ENCODE assay signal across 9 mouse cellular contexts in genomic region chr16:91270982-91271549, GRCm38 (mm10). TPM values are rescaled to one million over a fixed set of nuclear protein-coding genes. Genes with fewer than 3 reads are reported as not detected.
A peak's percentile ranks its signal among the peaks of the same experiment; 100 is the strongest.
DNase-seq lines count a peak whose midpoint lies in the region; ATAC-seq lines count a peak whose summit lies in the region.
"Had no signal": no experiment of that assay in that cellular context is flagged by ENCODE, and none has a peak within 500 bp of the region (broad histone marks: within the 10 kb centered on the region; RNA-seq: fewer than 3 reads in every experiment).

No protein-coding gene starts in this region.

- no peaks in the 10 kb centered on the region for H3K9me3 ChIP-seq in lung, embryonic 15.5 days
- no peaks in the 10 kb centered on the region for H3K9me3 ChIP-seq in embryonic facial prominence, embryonic 13.5 days
- H3K9me3 ChIP-seq in hindbrain, embryonic 16.5 days (ENCODE audit: control insufficient read depth, low read length): no peaks in the 10 kb centered on the region
- H3K9me3 ChIP-seq in neural tube, embryonic 15.5 days (replicated peaks): no peaks in the 10 kb centered on the region

- 1% methylated on average over 29 of the region's 29 CpGs for WGBS in lung, embryonic 15.5 days
- WGBS in embryonic facial prominence, embryonic 13.5 days: under 1% methylated on average over 29 of the region's 29 CpGs
- under 1% methylated on average over 29 of the region's 29 CpGs for WGBS in hindbrain, embryonic 16.5 days
- under 1% methylated on average over 29 of the region's 29 CpGs for WGBS in neural tube, embryonic 15.5 days

- no peak for ATAC-seq in lung, embryonic 15.5 days (ENCODE audit: borderline replicate concordance, extremely low read depth, low FRiP score, low TSS enrichment)
- no peak for ATAC-seq in embryonic facial prominence, embryonic 13.5 days (ENCODE audit: insufficient number of reproducible peaks, insufficient read depth, low FRiP score, low TSS enrichment, low read depth)
- no peak for ATAC-seq in hindbrain, embryonic 16.5 days
- ATAC-seq in neural tube, embryonic 15.5 days (ENCODE audit: low FRiP score): no peak
- ATAC-seq in granulocyte monocyte progenitor cell, adult 5-6 weeks (replicated peaks; ENCODE audit: poor library complexity, severe bottlenecking): no peak
- ATAC-seq: activated CD4-positive, CD25-positive, alpha-beta regulatory T cell, adult 4 months had no signal

- H3K36me3 ChIP-seq in lung, embryonic 15.5 days: no peaks in the 10 kb centered on the region
- H3K36me3 ChIP-seq in embryonic facial prominence, embryonic 13.5 days: no peaks in the 10 kb centered on the region
- no peaks in the 10 kb centered on the region for H3K36me3 ChIP-seq in hindbrain, embryonic 16.5 days (ENCODE audit: control insufficient read depth, insufficient read depth, low read length)
- no peaks in the 10 kb centered on the region for H3K36me3 ChIP-seq in neural tube, embryonic 15.5 days

- H3K4me3 ChIP-seq in lung, embryonic 15.5 days: peak overlapping the region; percentile 37; the same call in 1 of the 2 replicates
- peak overlapping the region; percentile 46 for H3K4me3 ChIP-seq in embryonic facial prominence, embryonic 13.5 days
- peak overlapping the region; percentile 53 for H3K4me3 ChIP-seq in hindbrain, embryonic 16.5 days (ENCODE audit: low read length)
- peak overlapping the region; percentile 40 for H3K4me3 ChIP-seq in neural tube, embryonic 15.5 days (replicated peaks)
- H3K4me3 ChIP-seq: myocyte had no signal

- H3K4me1 ChIP-seq in lung, embryonic 15.5 days: peaks cover 18% of the 10 kb centered on the region
- H3K4me1 ChIP-seq in embryonic facial prominence, embryonic 13.5 days: peaks cover 30% of the 10 kb centered on the region
- peaks cover 21% of the 10 kb centered on the region for H3K4me1 ChIP-seq in hindbrain, embryonic 16.5 days (ENCODE audit: control insufficient read depth, insufficient read depth, low read depth, low read length)
- peaks cover 23% of the 10 kb centered on the region for H3K4me1 ChIP-seq in neural tube, embryonic 15.5 days

- DNase-seq in lung, postnatal 14 days: no peak
- DNase-seq in yolk sac, embryonic 10.5 days (ENCODE audit: low spot score): no peak

- peaks cover 97% of the 10 kb centered on the region for H3K27me3 ChIP-seq in lung, embryonic 15.5 days
- peaks cover 100% of the 10 kb centered on the region for H3K27me3 ChIP-seq in embryonic facial prominence, embryonic 13.5 days
- peaks cover 86% of the 10 kb centered on the region for H3K27me3 ChIP-seq in hindbrain, embryonic 16.5 days (replicated peaks; ENCODE audit: control insufficient read depth, insufficient read depth, low read length)
- peaks cover 99% of the 10 kb centered on the region for H3K27me3 ChIP-seq in neural tube, embryonic 15.5 days (replicated peaks)

- no peak overlapping the region for H3K9ac ChIP-seq in lung, embryonic 15.5 days
- no peak overlapping the region for H3K9ac ChIP-seq in embryonic facial prominence, embryonic 13.5 days
- peak overlapping the region; percentile 62; the same call in 1 of the 2 replicates for H3K9ac ChIP-seq in hindbrain, embryonic 16.5 days (ENCODE audit: low read depth, low read length)
- H3K9ac ChIP-seq in neural tube, embryonic 15.5 days (replicated peaks): no peak overlapping the region

- peak overlapping the region; percentile 76 for H3K4me2 ChIP-seq in lung, embryonic 15.5 days
- peak overlapping the region; percentile 89 for H3K4me2 ChIP-seq in embryonic facial prominence, embryonic 13.5 days
- peak overlapping the region; percentile 87; the same call in 1 of the 2 replicates for H3K4me2 ChIP-seq in hindbrain, embryonic 16.5 days (ENCODE audit: low read length)
- peak overlapping the region; percentile 69 for H3K4me2 ChIP-seq in neural tube, embryonic 15.5 days

- H3K27ac ChIP-seq in lung, embryonic 15.5 days: no peak overlapping the region
- no peak overlapping the region for H3K27ac ChIP-seq in embryonic facial prominence, embryonic 13.5 days
- peak overlapping the region; percentile 59 for H3K27ac ChIP-seq in hindbrain, embryonic 16.5 days (ENCODE audit: low read depth, low read length)
- 0 out of 2 replicates have a peak overlapping the region, but pooled peaks have one; percentile 9 for H3K27ac ChIP-seq in neural tube, embryonic 15.5 days (replicated peaks)

RNA-seq across cellular contexts. Expression of gene Olig1, which starts 1.5 kb away (rescaled TPM):
- 0.08 and 0.09 TPM in 2 replicates for polyA plus RNA-seq in lung, embryonic 15.5 days (2015; fragmentation: Nextera tagmentation; extraction: Ambion mirVana)
- polyA plus RNA-seq in embryonic facial prominence, embryonic 13.5 days (2015; fragmentation: Nextera tagmentation; extraction: Ambion mirVana): 1.4 and 3.4 TPM in 2 replicates
- polyA plus RNA-seq in hindbrain, embryonic 16.5 days (2015; fragmentation: Nextera tagmentation; extraction: Ambion mirVana): 153 and 190 TPM in 2 replicates
- 77.3 and 86.7 TPM in 2 replicates for polyA plus RNA-seq in neural tube, embryonic 15.5 days (2015; fragmentation: Nextera tagmentation; extraction: Ambion mirVana)
- total RNA-seq in granulocyte monocyte progenitor cell, adult 5-6 weeks (2014; fragmentation: Nextera tagmentation): not detected in 2 replicates
- total RNA-seq in granulocyte monocyte progenitor cell, adult 5-6 weeks (2017): not detected in 2 replicates
- polyA plus RNA-seq: activated CD4-positive, CD25-positive, alpha-beta regulatory T cell, adult 4 months; myocyte had no signal

RNA-seq across cellular contexts. Expression of gene Olig2, which starts 45.8 kb away (rescaled TPM):
- polyA plus RNA-seq in lung, embryonic 15.5 days (2015; fragmentation: Nextera tagmentation; extraction: Ambion mirVana): not detected in 2 replicates
- polyA plus RNA-seq in embryonic facial prominence, embryonic 13.5 days (2015; fragmentation: Nextera tagmentation; extraction: Ambion mirVana): 1.0 and 1.1 TPM in 2 replicates
- polyA plus RNA-seq in hindbrain, embryonic 16.5 days (2015; fragmentation: Nextera tagmentation; extraction: Ambion mirVana): 6.1 and 11.4 TPM in 2 replicates
- 8.5 and 9.9 TPM in 2 replicates for polyA plus RNA-seq in neural tube, embryonic 15.5 days (2015; fragmentation: Nextera tagmentation; extraction: Ambion mirVana)
- not detected in 2 replicates for total RNA-seq in granulocyte monocyte progenitor cell, adult 5-6 weeks (2014; fragmentation: Nextera tagmentation)
- not detected in 2 replicates for total RNA-seq in granulocyte monocyte progenitor cell, adult 5-6 weeks (2017)
- polyA plus RNA-seq: activated CD4-positive, CD25-positive, alpha-beta regulatory T cell, adult 4 months; myocyte had no signal

Comparison
In these comparisons a context has a peak if more than half of its experiments do, and no peak if none do; other contexts are left out.
1. H3K27ac ChIP-seq: peak in hindbrain, embryonic 16.5 days (single experiment) and neural tube, embryonic 15.5 days (single experiment); none in lung, embryonic 15.5 days (single experiment) and embryonic facial prominence, embryonic 13.5 days (single experiment).
2. RNA of gene Olig1, which starts 1.5 kb away (polyA plus RNA-seq): 153 to 190 TPM in hindbrain, embryonic 16.5 days and 77.3 to 86.7 TPM in neural tube, embryonic 15.5 days; 1.4 to 3.4 TPM in embryonic facial prominence, embryonic 13.5 days and 0.08 to 0.09 TPM in lung, embryonic 15.5 days; every median in the first group is over 10 times any median in the second.
3. Peak in every context shown above with its lines, with median percentiles within 50 percentile points of each other: H3K4me2 ChIP-seq and H3K4me3 ChIP-seq.